Mouse (Mus musculus) neural tube, embryonic 10.5 days (tissue): ENCODE results near the gene Stxbp2.
"Not testable (repeated sequence)": the region's sequence is repeated elsewhere in the genome, so short reads cannot be mapped to it uniquely, and the experiment has no call there.

Experiments used
- DNase-seq: peaks from one replicate; pipeline ENCODE4 v3.0.0-alpha.2; 2017; ENCODE audit warnings: low spot score; ENCODE audit errors: extremely low spot score

The Stxbp2 gene

GRCm38 (mm10) chr8:3630647-3631477 lies at the start of gene Stxbp2:
TSS of gene Stxbp2 (plus strand) at chr8:3630955.
- peak; percentile 45 for DNase-seq

DNA sequence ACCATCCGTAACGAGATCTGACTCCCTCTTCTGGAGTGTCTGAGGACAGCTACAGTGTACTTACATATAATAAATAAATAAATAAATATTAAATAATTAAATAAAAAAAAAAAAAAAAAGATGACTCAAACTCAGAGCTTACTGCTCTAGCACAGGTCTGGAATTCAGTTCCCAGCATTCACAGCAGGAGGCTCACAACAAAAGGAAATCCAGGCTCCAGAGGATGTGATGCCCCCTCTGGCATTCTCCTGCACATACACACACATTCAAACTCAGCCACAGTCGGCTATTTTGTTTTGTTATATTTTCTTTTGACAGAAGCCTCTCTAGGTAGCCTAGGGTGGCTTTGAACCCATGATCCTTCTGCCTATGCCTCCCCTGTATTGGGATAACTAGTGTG lies 48.8 kb upstream of the Stxbp2 start:
- DNase-seq: not testable (repeated sequence)

DNA sequence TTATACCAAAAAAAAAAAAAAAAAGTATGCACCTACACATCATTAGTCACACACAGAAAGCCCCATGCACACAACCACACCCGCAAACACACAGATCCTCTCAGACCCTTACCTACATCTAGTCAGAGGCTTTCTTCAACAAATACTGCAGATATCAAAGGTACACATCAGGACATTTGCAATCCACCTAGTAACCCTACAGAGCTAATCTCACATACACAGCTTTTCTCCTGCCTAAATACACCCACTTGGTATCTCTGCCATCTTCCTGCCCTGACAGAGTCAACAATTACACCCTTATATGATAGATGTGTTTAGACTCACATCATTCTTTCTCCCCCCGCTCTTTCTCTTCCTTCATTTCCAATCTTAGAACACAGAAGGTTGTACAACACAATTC lies 44.3 kb upstream of the Stxbp2 start:
- no peak for DNase-seq

DNA sequence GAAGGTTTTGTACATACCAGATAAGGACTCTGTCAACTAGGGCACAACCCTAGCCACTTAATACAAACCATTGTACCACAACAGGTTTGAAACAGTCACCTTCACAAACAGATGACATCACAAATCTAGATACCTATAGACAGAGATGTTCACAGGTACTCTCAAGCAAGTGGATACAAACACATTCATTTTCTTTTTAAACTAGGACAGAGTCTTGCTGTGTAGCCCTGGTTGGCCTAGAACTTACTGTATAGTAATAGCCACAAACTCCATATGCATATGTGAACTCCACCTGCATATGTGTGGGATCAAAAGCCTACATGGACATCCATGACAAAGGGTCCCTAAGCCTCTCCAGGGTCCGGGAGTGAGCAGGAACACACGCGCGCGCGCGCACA lies 43.8 kb upstream of the Stxbp2 start, which contains the start of gene Camsap3:
Gene Camsap3, plus strand, starts transcription at position 301 of the 398 bp plus-strand sequence.
- DNase-seq: no peak

DNA sequence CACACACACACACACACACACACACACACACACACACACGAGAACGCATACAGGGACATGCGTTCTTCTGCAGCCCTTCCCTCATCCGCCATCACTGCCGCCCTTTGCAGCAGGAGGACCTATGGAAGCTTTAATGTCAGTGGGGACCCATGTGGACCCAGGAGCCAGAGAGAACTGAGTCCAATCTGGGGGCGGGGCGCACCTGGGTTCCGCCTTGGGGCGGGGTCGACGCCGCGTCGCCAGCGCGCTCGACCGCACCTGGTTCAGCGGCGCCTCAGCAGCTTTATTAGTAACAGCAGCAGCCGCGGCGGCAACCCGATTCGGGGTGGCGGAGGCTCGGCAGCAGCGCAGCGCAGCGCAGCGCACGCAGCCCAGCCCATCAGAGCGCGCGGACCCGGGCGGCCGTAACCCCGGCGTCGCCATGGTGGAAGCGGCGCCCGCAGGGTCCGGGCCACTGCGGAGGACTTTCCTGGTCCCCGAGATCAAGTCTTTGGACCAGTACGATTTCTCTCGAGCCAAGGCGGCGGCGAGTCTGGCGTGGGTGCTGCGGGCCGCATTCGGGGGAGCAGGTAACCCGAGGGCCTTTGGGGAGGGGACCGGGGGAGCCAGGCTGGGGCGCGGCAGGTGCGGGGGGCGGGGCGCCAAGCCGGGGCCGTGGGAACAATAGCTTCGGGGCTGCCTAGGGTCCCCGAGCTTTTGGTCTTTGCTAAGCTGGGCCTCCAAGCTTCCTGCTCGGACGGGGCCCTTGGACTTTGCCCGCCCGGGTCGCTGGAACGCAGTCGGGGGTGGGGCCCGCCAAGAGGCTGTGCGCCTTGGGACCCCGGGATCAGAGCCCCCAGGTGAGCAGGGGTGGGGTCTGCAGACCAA lies 43.1 kb upstream of the Stxbp2 start:
- peak; percentile 65 for DNase-seq

DNA sequence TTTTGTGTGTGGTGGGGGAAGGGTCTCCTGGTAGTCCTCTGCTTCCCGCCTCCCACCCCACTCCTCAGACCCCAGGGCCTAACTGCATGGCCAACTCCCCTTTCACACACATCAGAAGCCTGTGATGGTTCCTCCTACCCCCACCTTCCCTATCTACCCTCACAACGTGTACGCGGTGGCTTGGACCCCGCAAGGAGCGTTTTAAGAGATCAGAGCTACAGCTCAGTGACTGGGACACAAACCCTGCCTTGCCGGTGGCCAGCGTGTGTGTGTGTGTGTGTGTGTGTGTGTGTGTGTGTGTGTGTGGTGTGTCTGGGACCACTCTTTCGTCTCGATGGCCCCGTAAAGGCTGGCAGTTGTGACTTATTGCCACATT lies 42.5 kb upstream of the Stxbp2 start:
- DNase-seq: peak; percentile 32

DNA sequence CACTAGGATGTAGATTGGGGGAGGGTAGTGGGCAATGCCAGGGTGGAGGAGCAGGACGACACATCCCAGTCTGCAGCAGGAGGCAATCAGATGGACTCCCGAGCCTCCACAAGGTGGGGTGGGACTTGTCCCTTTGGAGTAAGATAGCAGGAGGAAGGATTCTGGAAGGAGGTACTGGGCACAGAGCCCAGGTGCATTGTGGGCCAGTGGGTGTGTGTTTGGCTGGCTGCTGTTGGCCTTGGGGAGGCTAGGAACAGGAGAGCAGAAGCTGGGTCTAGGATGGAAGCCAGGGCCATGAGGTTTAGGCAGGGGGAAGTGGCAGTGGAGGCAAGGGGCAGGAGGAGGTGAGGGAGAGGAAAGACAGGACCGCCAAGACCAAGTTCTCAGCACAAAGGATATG lies 37.3 kb upstream of the Stxbp2 start:
- no peak for DNase-seq

GRCm38 (mm10) chr8:3594466-3594865 lies 36.3 kb upstream of the Stxbp2 start:
- DNase-seq: no peak

- DNase-seq: no peak
Measured at GRCm38 (mm10) chr8:3598054-3598453, 32.7 kb upstream of the Stxbp2 start.

GRCm38 (mm10) chr8:3599219-3599618 lies 31.5 kb upstream of the Stxbp2 start:
- DNase-seq: no peak

GRCm38 (mm10) chr8:3600401-3600800 lies 30.4 kb upstream of the Stxbp2 start:
- no peak for DNase-seq

DNA sequence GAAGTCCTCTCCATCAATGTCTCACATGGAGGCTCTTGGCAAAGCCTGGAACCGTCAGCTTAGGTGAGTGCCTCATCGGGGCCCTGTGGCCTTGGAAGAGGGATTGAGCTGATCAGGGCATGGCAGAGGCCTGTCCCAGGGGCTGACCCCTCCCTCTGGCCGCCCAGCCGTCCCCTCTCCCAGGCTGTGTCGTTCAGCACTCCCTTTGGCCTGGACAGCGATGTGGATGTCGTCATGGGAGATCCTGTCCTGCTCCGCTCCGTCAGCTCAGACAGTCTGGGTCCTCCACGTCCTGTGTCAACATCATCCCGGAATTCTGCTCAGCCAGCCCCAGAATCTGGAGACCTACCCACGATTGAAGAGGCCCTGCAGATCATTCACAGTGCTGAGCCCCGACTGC lies 27.3 kb upstream of the Stxbp2 start:
- no peak for DNase-seq

DNA sequence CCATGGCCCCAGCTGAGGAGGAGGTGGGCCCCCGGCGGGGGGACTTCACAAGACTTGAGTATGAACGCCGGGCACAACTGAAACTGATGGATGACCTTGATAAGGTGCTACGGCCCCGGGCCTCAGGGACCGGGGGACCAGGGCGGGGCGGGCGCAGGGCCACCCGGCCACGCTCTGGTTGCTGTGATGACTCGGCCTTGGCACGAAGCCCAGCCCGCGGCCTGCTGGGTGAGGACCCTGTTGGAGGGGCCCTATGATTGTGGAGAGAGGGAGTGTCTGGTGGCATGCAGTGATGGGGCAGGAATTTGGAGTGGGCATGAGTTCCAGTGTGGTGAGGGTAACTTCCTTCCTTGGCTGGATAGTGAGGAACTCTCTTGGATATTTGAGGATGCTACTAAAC lies 24.2 kb upstream of the Stxbp2 start:
- DNase-seq: no peak

DNA sequence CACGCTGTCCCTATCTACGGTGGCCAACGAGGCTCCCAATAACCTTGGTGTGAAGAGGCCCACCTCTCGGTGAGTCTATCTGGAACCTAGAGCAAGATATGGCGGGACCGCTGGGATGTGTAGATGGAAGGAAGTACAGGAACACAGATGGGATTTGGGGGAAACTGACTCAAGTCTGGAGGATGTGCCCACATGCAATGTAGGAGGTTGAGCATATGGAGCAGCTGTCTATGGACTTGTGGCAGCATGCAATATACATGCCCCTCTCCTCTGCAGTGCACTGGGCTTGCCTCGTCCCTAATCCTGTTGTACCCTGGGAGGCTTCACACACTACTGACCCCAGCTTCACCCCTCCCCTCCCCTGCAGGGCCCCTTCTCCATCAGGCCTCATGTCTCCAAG lies 22.9 kb upstream of the Stxbp2 start:
- no peak for DNase-seq

GRCm38 (mm10) chr8:3609046-3609815 lies 21.5 kb upstream of the Stxbp2 start:
- no peak for DNase-seq

GRCm38 (mm10) chr8:3609816-3610150 lies 21.0 kb upstream of the Stxbp2 start:
- DNase-seq: no peak

- peak; percentile 100 for DNase-seq
Measured at GRCm38 (mm10) chr8:3621199-3621970, 9.4 kb upstream of the Stxbp2 start, which contains the start of the genes Xab2 and Pet100. TSS of gene Xab2 (minus strand) at chr8:3621316. TSS of gene Pet100 (plus strand) at chr8:3621548.

DNA sequence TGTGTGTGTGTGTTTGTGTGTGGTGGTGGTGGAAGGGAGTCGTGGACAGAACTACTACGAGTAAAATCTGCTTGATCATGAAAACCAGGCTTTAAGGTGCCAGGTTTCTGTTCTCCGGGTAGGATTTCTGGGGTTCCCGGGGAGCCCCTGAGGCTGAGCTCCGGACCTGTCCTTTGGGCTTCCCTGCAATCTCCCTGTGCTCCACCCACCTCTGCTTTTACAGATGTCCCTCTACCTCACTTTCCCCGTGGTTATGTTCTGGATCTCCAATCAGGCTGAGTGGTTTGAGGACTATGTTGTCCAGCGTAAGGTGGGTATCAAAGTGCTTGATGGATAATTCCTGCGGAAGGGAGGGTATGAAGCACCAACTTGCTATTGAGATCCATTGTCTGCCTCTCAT lies 8.6 kb upstream of the Stxbp2 start:
- no peak for DNase-seq

DNA sequence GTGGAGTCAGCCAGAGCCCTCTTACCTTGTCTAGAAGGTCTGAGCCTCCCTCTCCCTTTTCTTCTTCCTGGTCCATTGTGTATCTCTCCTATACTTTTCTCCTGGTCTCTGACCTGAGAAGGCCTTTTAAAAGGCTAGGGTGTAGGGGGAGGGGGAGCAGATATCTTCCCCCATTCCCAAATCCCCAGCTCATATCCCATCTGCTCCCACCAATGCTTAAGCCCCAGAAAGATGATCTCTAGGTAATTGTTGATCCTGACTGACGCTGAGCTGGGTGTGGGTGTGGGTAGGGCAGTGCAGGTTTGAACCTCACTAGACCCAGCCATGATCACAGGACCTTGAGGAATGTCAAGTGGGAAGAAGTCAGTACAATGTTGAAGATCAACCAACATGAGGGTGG lies 5.3 kb upstream of the Stxbp2 start, which contains the start of gene Pcp2:
Gene Pcp2, minus strand, starts transcription at position 101 of the 400 bp plus-strand sequence.
- no peak for DNase-seq

DNA sequence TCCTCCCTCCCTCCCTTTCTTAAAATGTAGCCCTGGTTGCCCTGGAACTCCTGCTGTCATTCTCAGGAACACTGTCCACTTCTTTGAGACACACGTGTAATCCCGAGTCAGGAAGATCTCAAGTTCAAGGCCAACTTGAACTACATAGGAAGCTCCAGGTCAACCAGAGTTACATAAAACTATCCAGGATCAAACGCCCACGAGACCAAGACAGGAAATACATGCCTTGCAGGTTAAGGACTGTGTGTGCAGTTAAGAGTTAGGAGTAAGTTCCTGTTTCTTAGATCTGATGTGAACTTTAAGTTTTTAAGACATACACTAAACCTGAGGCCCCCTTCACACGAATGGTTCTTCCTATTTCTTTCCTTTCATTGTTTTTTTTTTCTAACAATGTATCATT lies 3.8 kb upstream of the Stxbp2 start:
- no peak for DNase-seq

GRCm38 (mm10) chr8:3628014-3628413 lies 2.7 kb upstream of the Stxbp2 start:
- DNase-seq: no peak
